Mouse (Mus musculus): ENCODE results near the gene Unc5c.

Unc5c gene

DNA sequence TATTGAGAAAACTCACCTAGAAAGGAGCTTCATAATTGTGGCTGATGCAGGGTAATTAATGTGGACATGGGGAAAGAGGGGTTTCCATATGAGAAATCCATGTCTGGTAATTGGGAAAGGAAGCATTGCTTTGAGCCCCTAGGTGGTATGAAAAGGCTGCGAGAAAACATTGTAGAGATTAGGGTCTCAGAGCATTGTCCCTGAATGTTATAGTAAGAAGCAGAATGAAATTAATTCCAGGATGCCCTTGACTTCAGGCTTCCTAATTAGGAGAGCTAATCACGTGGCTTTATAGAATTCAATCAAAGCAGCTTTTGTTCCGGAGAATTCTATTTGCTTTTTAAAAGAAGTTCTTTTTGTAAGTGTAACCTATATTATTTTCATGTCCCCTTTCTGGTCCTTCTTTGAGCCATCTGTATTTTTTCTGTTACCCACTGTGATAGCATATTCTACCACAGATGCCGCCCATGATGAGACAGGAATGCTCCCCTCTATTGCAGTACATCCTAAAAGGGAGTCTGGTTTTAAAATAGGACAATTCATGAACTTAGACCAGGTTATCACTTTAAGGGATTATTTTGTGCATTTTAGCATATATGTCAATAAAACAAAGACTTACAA lies 124.5 kb downstream of the Unc5c start:
- CTCF ChIA-PET: interaction anchor here in 1 of 4 experiments (0.6 kb wide), 1 partner anchor 9 kb away, joined by 8 read pairs; no protein-coding TSS in a partner anchor
- POLR2A ChIA-PET: no interaction called here

DNA sequence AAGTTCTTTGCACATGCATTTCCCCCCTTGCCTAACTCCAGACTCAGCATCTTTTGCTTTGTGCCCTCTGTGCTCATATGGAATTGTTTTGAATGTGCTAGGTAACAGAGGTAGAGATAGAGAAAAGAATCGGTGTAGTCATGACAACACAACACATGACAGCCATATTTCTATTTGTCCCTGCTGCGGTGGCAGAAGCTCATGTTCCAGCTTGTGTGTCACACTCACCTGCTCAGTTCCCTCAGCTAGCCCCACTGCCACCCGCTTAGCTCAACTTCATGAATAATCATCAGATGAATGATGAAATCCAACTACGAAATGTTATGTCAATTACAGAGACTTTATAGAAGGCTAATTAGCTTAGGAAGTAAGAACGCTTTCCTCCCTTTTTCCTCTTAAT lies 128.2 kb downstream of the Unc5c start:
- POLR2A ChIA-PET: no interaction called here
- CTCF ChIA-PET: interaction anchor here in 1 of 4 experiments (0.6 kb wide), 1 partner anchor 261 kb away, joined by 3 read pairs; no protein-coding TSS in a partner anchor

DNA sequence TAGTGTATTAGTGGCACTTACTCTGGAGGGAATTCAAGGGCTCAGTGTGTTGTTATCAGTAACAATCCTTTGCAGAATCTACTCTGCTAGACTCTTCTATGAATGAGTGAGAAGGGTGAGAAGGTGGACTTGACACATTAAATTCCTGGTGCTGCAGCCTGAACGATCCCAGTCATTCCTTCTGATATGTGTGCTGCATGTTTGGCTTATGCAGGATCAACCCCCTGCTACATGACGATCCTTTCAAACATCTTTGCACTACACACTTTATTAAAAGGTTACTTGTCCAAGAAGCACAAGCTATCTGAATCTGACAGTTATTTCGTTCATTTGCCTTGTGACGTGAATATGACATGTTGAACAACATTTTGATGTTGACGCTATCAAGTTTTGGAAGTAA lies 129.1 kb downstream of the Unc5c start:
- ChIA-PET CTCF (interaction anchor here in 2 of 4 experiments (0.7 to 1.4 kb wide), 3 partner anchors 11 to 560 kb away, joined by 3 to 5 read pairs (median 5); no protein-coding TSS in a partner anchor), POLR2A (interaction anchor here in 1 of 4 experiments (0.7 to 1.4 kb wide), 2 partner anchors 13 to 735 kb away, joined by 3 to 4 read pairs; no protein-coding TSS in a partner anchor)

DNA sequence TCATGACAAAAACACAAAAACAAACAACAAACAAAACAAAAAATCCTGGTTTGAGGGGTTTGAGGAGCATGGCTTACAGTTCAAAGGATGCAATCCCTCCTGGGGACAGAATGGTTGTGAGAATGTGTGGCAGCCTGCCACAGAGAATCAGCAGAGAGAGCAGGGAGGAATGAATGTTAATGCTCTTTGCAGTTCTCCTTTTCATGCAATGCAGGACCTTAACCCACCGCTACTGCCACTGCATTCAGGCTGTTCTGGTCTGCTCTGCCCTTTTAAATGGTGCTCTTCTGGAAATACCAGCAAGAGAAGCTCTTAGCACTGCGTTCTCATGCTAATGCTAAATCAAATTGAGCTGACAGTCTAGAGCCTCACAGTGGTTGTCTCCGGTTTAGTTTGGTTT lies 130.1 kb downstream of the Unc5c start:
- POLR2A ChIA-PET: interaction anchor here in 1 of 4 experiments (0.7 to 1.4 kb wide), 3 partner anchors 14 to 736 kb away, joined by 3 to 4 read pairs (median 3); no protein-coding TSS in a partner anchor
- CTCF ChIA-PET: interaction anchor here in 2 of 4 experiments (0.5 to 1.4 kb wide), 2 partner anchors 12 to 710 kb away, joined by 3 read pairs; no protein-coding TSS in a partner anchor

DNA sequence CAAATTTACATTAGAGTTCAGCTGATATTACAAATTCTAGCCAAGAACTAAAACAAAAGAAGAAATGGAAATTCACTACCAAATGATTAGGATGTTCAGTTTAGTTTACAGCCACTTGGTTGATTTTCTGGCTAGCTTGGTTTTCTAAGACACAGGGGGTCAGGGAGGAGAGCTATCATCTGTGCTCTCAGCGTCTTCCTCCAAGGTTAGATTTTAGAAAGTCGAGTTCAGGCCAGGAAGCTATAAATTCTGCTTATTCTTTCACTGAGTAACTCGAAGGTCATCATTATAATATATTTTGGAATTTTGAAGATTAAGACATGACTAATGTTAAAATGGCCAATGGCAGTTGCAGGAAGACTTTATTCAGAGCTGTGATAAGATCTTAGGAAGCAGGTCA lies 131.4 kb downstream of the Unc5c start:
- POLR2A ChIA-PET: no interaction called here
- CTCF ChIA-PET: no interaction called here

DNA sequence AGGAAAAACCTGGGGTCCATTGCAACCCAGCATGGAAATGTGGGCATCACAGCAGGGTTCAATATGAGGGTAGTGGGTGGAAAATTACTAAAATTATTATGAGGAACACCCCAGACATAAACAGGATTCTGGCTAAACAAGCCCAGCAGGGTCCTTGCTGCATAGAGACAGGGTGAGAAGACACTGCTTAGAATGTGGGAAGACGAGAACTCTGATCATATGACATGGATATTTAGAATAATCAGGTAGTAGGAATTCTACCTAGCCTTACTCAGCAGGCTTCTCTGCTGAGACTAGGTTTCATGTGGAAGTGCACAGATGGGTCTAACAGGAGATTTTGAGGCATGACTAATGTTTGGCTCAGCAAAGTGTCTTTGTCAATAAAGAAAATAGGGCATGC lies 131.9 kb downstream of the Unc5c start:
- ChIA-PET POLR2A (no interaction called here), CTCF (no interaction called here)

DNA sequence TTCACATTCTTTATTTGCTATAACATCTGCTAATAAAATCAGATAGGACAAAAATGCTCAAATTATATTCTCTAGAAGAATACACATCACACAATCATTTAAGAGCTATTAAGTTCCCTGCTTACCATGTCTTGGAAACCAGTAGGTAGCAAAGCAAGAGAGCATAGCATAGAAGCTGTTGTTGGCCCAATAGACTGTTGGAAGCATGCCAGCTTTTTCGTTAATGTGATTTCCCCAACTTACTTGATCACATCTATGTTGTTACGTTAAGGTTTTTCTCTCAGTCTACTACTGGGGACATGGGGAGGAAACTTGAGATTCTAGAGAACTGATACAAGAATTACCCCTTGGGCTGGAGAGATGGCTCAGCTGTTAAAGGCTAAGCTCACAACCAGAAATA lies 133.0 kb downstream of the Unc5c start:
- ChIA-PET POLR2A (interaction anchor here in 1 of 4 experiments (0.6 kb wide), 1 partner anchor 12 kb away, joined by 3 read pairs; no protein-coding TSS in a partner anchor), CTCF (no interaction called here)

DNA sequence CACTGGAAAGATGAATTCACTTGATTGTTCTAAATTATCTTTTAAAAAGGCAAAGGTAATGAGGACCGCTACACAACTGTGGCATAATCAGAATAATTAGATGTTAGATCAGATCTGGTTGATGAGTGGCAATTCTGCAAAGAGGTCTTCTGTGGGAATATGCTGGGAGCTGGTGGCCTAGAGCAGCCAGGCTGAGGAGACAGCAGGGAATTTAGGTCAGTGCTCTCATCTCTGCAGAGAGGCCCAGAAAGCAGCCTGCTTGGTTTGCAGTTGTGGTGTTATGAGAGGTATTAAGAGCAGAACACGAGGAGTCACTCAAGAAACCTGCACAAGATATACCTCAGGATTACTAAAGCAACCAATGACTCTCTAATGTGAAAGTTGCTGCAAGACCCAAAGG lies 133.9 kb downstream of the Unc5c start:
- POLR2A ChIA-PET: no interaction called here
- CTCF ChIA-PET: no interaction called here

DNA sequence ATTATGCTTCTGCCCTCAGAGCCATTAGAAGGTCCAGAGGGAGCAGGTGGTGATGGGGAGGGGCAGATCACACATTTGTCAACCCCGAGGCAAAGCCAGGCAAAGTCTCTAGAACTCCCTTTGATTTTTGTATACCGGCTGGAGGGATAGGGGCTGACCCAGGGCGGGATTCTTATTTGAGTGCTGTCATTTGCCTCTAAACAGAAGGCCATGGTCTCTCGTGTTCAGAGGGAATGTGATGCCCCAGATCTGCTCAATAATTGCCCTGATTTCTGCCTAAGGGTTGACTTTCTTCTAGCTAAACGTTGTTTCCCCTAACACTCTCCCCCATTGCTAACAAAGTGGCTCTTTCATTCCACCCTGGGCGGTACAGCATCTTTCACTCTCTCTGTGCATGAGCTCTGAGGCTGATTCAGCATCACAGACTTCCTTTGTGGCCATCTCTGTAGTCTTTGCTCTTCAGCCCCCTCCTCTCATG lies 136.1 kb downstream of the Unc5c start:
- ChIA-PET CTCF (no interaction called here), POLR2A (no interaction called here)

DNA sequence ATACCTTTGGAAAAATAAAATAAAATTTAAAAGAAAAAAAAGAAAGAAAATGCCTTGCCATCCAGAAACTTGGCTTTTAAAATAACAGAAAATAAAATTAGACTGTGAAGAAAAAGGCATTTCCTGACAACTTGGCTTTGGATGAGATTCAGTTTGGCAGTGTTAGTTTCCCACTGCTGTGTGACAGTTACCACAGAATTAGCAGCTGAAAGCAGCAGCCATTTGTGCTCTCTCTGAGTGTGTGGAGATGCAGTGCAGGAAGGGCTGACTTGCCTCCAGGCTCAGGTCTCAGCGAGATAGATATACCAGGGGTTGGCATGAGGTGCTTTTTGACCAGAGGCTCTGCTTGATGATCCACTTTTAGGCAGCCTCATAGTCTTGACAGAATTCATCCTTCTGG lies 151.7 kb downstream of the Unc5c start:
- POLR2A ChIA-PET: no interaction called here
- CTCF ChIA-PET: no interaction called here

DNA sequence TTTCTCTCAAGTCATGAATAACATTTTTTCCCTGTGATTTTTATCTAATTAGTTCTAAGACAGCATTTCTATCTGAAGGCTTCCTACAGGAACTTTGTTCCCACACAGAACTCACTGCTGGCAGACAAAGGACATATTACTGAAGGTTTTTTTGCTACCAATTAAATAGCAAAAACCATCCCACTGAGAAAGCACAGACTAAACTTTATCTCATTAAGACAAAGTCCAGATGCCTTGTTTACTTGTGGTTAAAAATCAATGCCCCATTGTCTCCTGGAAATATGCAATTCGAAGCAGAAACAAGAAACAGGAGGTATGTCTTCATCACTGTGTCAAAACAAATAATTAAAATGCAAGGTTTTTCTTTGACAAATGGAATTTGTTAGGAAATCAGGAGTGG lies 153.7 kb downstream of the Unc5c start:
- CTCF ChIA-PET: no interaction called here
- POLR2A ChIA-PET: no interaction called here

DNA sequence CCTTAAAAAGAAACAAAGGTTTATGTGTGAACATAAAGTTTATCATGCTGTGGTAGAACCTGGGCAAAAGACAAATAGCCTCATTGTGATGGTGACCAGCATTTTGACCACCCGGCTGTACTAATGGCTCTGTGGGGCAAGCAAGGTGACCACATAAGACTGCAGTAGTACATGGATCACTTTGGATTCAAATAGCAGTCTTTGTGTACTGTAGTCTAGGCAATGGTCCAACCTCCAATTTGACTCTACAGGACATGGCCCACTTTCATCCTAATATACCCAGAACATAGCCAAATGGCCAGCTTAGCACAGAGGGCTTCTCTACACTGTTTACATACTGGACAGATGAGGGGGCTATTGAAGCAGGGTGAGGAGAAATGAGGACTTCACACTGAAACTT lies 156.5 kb downstream of the Unc5c start:
- ChIA-PET POLR2A (no interaction called here), CTCF (no interaction called here)

DNA sequence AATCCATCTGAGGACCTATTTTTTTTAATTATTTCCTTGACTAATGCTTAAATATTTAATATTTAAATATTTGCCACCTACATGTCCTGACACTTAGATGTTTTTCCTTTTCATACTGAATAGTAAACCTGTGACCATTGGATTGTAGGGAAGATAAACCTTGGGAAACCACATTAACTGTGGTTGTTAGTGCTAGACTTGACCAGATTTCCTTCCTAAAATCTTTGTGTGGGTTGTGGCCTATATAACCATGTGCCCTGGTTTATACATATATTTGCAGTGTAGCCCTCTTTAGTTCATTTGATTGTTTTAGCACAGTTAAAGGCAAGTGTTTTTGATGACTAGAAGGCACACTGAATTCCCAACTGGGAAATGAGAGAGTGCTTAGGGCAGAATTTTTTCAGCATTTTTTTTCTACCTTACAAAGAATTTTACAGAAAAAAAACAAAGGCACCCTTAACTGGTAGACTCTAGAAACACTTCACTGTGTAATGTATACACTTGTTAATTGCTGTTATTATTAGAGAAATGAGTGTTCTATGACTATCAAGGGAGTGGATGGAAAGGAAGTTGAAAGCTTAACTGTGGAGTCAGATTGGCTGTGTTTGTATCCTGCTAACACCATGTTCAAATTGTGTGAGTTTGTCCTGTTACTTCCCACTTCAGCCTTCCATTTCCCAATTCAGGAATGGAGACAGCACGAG lies 162.1 kb downstream of the Unc5c start:
- CTCF ChIA-PET: no interaction called here
- POLR2A ChIA-PET: no interaction called here

DNA sequence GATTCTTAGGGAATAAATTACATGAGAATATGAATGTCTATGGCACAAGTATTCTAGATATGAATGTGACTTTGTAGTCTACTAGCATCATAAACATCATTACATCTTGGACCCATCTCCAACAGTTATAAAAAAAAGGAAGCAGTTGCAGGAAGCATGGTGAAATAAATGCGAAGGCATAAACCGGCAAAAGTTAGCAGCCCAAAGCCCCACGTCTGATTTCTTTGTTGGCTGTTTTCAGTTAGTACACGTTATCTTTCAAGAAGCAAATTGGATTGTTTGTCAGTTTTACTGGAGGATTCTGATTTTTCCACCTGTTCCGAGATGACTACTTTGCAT lies 162.6 kb downstream of the Unc5c start:
- ChIA-PET CTCF (no interaction called here), POLR2A (no interaction called here)

DNA sequence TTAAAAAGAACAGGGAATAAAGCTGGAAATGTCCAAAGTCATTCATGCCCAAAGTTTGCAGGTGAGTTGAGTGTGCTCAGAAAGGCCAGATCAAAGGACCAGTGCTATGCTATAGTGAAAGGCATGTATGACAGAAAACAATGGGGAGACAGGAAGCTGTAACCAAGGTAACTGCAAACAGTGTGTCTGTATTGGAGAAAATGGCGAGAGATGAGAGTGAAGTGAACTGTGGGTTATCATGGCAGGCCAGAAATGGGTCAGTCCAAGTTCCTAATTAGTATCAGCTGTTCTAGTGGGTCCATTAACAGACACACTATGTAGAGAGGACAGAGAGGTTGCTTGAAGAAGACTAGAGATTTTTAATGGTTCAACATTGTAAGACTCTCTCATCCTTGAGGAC lies 164.4 kb downstream of the Unc5c start:
- POLR2A ChIA-PET: interaction anchor here in 1 of 4 experiments (0.6 kb wide), 1 partner anchor 193 kb away, joined by 3 read pairs; no protein-coding TSS in a partner anchor
- CTCF ChIA-PET: interaction anchor here in 1 of 4 experiments (0.5 kb wide), 1 partner anchor 124 kb away, joined by 3 read pairs; no protein-coding TSS in a partner anchor

DNA sequence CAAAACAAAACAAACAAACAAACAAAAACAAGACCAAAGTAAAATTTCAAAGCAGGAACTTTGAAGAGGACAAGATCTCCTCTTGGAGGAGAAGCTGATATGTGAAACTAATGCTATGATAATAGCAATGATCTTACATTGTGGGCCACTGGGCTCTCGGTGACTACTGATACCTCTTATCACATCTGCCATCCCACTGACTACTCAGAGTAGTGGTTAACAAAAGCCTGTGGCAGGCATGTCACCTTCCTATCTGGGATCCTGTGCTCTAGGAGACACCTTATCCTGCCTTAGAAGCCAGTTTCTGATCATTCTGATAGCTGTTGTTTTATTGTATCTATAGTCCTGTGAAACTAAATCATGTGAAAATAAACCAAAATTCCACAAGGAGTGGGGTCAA lies 172.9 kb downstream of the Unc5c start:
- CTCF ChIA-PET: no interaction called here
- POLR2A ChIA-PET: no interaction called here

DNA sequence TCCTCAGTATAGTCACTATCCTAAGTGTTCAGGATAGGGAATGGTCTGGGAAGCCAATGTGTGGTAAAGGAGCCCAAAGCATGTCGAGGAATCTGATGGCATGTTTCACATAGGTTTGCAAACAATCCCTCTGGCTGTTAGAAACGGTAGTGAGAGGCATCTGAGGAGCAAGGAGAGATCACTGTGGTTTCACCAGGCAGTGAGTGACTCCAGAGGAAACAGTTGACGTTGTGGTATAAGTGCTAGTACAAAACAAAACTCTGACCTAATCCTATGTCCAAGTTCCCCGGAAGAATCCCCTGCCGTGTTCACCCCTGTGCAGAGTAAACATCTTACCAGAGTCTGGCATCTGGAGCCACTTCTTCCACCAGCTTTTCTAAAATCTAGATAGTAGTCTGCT lies 179.2 kb downstream of the Unc5c start:
- POLR2A ChIA-PET: no interaction called here

DNA sequence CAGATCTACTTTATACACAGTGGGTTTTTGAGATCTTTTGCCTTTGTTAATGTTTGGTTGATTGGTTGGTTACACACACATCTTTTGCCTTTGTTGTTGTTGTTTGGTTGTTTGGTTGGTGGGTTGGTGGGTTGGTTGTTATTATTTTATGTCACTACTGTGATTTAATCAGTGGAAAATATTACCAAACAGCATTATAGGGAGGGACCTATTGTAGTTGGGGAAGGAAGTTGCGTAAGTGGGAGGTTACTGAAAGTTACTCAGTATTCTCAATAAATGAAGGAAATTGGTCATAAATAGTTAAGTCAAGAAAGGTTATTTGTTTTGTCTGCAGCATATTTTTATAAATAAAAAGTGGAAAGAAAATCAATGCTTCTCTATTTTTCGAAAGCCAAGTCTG lies 181.6 kb downstream of the Unc5c start:
- POLR2A ChIA-PET: no interaction called here

More for the DNA sequence above, 179.2 kb downstream of the Unc5c start:
- CTCF ChIA-PET: no interaction called here

DNA sequence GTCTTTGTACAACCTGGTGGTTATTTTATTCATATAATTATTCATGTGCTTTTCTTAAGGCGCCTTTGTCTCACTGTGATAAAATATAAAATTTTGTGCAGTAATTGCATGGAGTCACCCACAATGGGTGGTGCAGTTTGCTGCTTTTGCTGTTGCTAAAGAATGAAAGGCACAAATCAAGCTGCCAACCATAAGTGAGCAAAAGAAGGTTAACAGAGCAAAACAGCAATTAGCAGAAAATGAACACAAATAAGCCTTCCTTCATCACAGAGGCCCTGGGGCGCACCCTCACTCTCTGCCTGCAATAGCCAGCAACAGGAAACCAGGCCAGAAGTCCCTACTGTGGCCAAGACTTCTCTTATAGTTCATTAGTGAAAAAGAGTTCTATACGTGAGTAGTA lies 185.6 kb downstream of the Unc5c start:
- CTCF ChIA-PET: no interaction called here
- POLR2A ChIA-PET: no interaction called here

More for the DNA sequence above, 181.6 kb downstream of the Unc5c start:
- CTCF ChIA-PET: no interaction called here

DNA sequence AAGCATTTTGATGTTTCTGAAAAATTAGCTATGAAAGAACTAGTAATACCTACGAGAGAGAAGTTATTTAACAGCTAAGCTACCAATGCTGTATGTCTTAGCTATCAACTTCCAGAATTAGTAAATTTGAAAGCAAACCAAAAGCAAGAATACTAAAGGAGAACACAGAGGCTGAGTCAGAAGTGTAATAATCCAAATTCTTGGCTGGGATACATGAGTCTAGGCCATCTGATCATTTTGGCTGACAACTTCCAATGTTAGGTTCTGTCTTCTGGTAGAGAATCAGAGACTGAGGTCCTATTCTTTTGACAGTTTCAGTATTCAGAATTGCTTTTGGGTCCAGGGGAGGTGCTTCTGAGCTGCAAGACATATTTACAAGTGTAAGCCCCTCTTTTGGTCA lies 188.9 kb downstream of the Unc5c start:
- ChIA-PET CTCF (interaction anchor here in 1 of 4 experiments (0.6 kb wide), 1 partner anchor 32 kb away, joined by 4 read pairs; no protein-coding TSS in a partner anchor), POLR2A (no interaction called here)
